Mouse (Mus musculus) neutrophil, adult 5-6 weeks (primary cell): Measurements from ENCODE around the gene Sh3bgrl2. TPM values are rescaled to one million over a fixed set of nuclear protein-coding genes. Genes with fewer than 3 reads are reported as not detected.
"Not testable (repeated sequence)": the region's sequence is repeated elsewhere in the genome, so short reads cannot be mapped to it uniquely, and the experiment has no call there.

ENCODE experiments used
- ATAC-seq: fragments of 151-379, 151-347 bp; 2 replicates; pipeline ENCODE4 v1.8.0; 2017; ENCODE audit warnings: mild to moderate bottlenecking, moderate TSS enrichment; ENCODE audit not compliant: insufficient number of reproducible peaks, poor library complexity, low FRiP score, severe bottlenecking; ENCODE audit errors: extremely low read depth
- total RNA-seq: library from RNA; stranded (forward); fragments of 200-1000 nt; gene quantifications from 2 replicates; pipeline ENCODE4 v1.2.3, GENCODE M21; 2017

The Sh3bgrl2 gene
- total RNA-seq = 4.7 and 6.1 TPM in 2 replicates

GRCm38 (mm10) chr9:83547830-83548689, at the start of gene Sh3bgrl2:
Sh3bgrl2 (plus strand) TSS chr9:83548327.
- 0 out of 2 replicates have a peak, but pooled peaks have one; percentile 18 for ATAC-seq

GRCm38 (mm10) chr9:83519081-83519480, 29.0 kb upstream of the Sh3bgrl2 start:
- ATAC-seq = not testable (repeated sequence)

GRCm38 (mm10) chr9:83519510-83520155, 28.5 kb upstream of the Sh3bgrl2 start:
- no peak for ATAC-seq

GRCm38 (mm10) chr9:83527341-83528060, 20.6 kb upstream of the Sh3bgrl2 start:
- ATAC-seq = no peak

GRCm38 (mm10) chr9:83533044-83533769, 14.9 kb upstream of the Sh3bgrl2 start:
- ATAC-seq = no peak

GRCm38 (mm10) chr9:83536959-83537358, 11.2 kb upstream of the Sh3bgrl2 start:
- ATAC-seq = no peak

- ATAC-seq = no peak
Measured at GRCm38 (mm10) chr9:83537510-83537909, 10.6 kb upstream of the Sh3bgrl2 start.

GRCm38 (mm10) chr9:83537921-83538536, 10.1 kb upstream of the Sh3bgrl2 start:
- no peak for ATAC-seq

GRCm38 (mm10) chr9:83539809-83540491, 8.2 kb upstream of the Sh3bgrl2 start:
- ATAC-seq = no peak

- ATAC-seq = no peak
Measured at GRCm38 (mm10) chr9:83540492-83540857, 7.7 kb upstream of the Sh3bgrl2 start.

- no peak for ATAC-seq
Measured at GRCm38 (mm10) chr9:83540975-83541374, 7.2 kb upstream of the Sh3bgrl2 start.

GRCm38 (mm10) chr9:83545240-83545639, 2.9 kb upstream of the Sh3bgrl2 start:
- no peak for ATAC-seq

GRCm38 (mm10) chr9:83546316-83546715, 1.8 kb upstream of the Sh3bgrl2 start:
- ATAC-seq = no peak

- no peak for ATAC-seq
Measured at GRCm38 (mm10) chr9:83547229-83547628, 898 bp upstream of the Sh3bgrl2 start.

GRCm38 (mm10) chr9:83549866-83550265, 1.7 kb downstream of the Sh3bgrl2 start:
- no peak for ATAC-seq

GRCm38 (mm10) chr9:83551116-83551515, 3.0 kb downstream of the Sh3bgrl2 start:
- no peak for ATAC-seq

GRCm38 (mm10) chr9:83551632-83552031, 3.5 kb downstream of the Sh3bgrl2 start:
- no peak for ATAC-seq

GRCm38 (mm10) chr9:83555580-83555979, 7.5 kb downstream of the Sh3bgrl2 start:
- no peak for ATAC-seq
